Mouse (Mus musculus) heart, embryonic 12.5 days (tissue): ENCODE results near the gene Kdm2a. TPM values are rescaled to one million over a fixed set of nuclear protein-coding genes. Genes with fewer than 3 reads are reported as not detected.

Experiments
- ATAC-seq: fragments of 200-750 bp; cut with Nextera tagmentation; 2 replicates; pipeline ENCODE4 v1.8.0; 2017; ENCODE audit warnings: moderate TSS enrichment, moderate library complexity; ENCODE audit not compliant: insufficient number of reproducible peaks, low FRiP score
- H3K27ac ChIP-seq: fragments of 300-500 bp; sonication (generic); 2 replicates; pipeline ENCODE4 v1.5.1; 2016; ENCODE audit warnings: mild to moderate bottlenecking, moderate library complexity; ENCODE audit not compliant: poor library complexity, severe bottlenecking
- H3K27me3 ChIP-seq: fragments of 300-500 bp; sonication (generic); replicated peaks from 2 replicates; pipeline ENCODE4 v1.6.1; 2016; ENCODE audit warnings: mild to moderate bottlenecking, moderate library complexity
- H3K36me3 ChIP-seq: fragments of 300-500 bp; sonication (generic); 2 replicates; pipeline ENCODE4 v1.6.1; 2016; ENCODE audit warnings: mild to moderate bottlenecking, moderate library complexity
- H3K4me1 ChIP-seq: fragments of 300-500 bp; sonication (generic); replicated peaks from 2 replicates; pipeline ENCODE4 v1.6.1; 2016; ENCODE audit warnings: mild to moderate bottlenecking
- H3K4me2 ChIP-seq: fragments of 300-500 bp; sonication (generic); 2 replicates; pipeline ENCODE4 v1.6.1; 2016; ENCODE audit warnings: mild to moderate bottlenecking, moderate library complexity
- H3K4me3 ChIP-seq: fragments of 300-500 bp; sonication (generic); 2 replicates; pipeline ENCODE4 v1.5.1; 2016; ENCODE audit warnings: mild to moderate bottlenecking
- H3K9ac ChIP-seq: fragments of 300-500 bp; sonication (generic); 2 replicates; pipeline ENCODE4 v1.6.1; 2016; ENCODE audit warnings: mild to moderate bottlenecking, moderate library complexity
- H3K9me3 ChIP-seq: fragments of 300-500 bp; sonication (generic); replicated peaks from 2 replicates; pipeline ENCODE4 v1.6.1; 2016; ENCODE audit warnings: mild to moderate bottlenecking, moderate library complexity
- WGBS: fragments of 180-500 bp; shearing (Covaris S2); methylation state at CpG from one replicate; pipeline ENCODE4 v1.1.7; 2016; 5-methylcytosine and 5-hydroxymethylcytosine counted together
- polyA plus RNA-seq: library from polyadenylated mRNA; unstranded; fragments of >200 nt; fragmentation: Nextera tagmentation; extraction: Ambion mirVana; gene quantifications from 2 replicates; pipeline ENCODE4 v1.2.1, GENCODE M21; 2016

The Kdm2a gene
- polyA plus RNA-seq, 1 experiment from 2014 or later = 50.9 TPM

GRCm38 (mm10) chr19:4436254-4436653 is 38.2 kb upstream of the Kdm2a start:
- WGBS = 30% methylated on average over 3 of the region's 3 CpGs
- no peak overlapping the region for H3K9ac ChIP-seq
- peaks cover 20% of the 10 kb centered on the region for H3K36me3 ChIP-seq
- no peak overlapping the region for H3K4me2 ChIP-seq
- peaks cover 37% of the 10 kb centered on the region for H3K4me1 ChIP-seq
- H3K27ac ChIP-seq = no peak overlapping the region
- H3K9me3 ChIP-seq = no peaks in the 10 kb centered on the region
- no peaks in the 10 kb centered on the region for H3K27me3 ChIP-seq
- no peak overlapping the region for H3K4me3 ChIP-seq
- ATAC-seq = no peak

- ATAC-seq = no peak
- H3K27me3 ChIP-seq = no peaks in the 10 kb centered on the region
- H3K9me3 ChIP-seq = no peaks in the 10 kb centered on the region
- peaks cover 25% of the 10 kb centered on the region for H3K4me1 ChIP-seq
- H3K4me3 ChIP-seq = no peak overlapping the region
- peaks cover 33% of the 10 kb centered on the region for H3K36me3 ChIP-seq
- no peak overlapping the region for H3K27ac ChIP-seq
- no peak overlapping the region for H3K4me2 ChIP-seq
- H3K9ac ChIP-seq = no peak overlapping the region
- WGBS = 89% methylated on average over 1 of the region's 1 CpGs
Measured at GRCm38 (mm10) chr19:4434999-4435398, 36.9 kb upstream of the Kdm2a start.

- H3K9me3 ChIP-seq = no peaks in the 10 kb centered on the region
- ATAC-seq = no peak
- peaks cover 16% of the 10 kb centered on the region for H3K4me1 ChIP-seq
- H3K36me3 ChIP-seq = peaks cover 42% of the 10 kb centered on the region
- no peak overlapping the region for H3K4me3 ChIP-seq
- no peak overlapping the region for H3K27ac ChIP-seq
- no peak overlapping the region for H3K9ac ChIP-seq
- 81% methylated on average over 1 of the region's 1 CpGs for WGBS
- H3K4me2 ChIP-seq = no peak overlapping the region
- no peaks in the 10 kb centered on the region for H3K27me3 ChIP-seq
Measured at GRCm38 (mm10) chr19:4433756-4434155, 35.7 kb upstream of the Kdm2a start.

GRCm38 (mm10) chr19:4430091-4430620 is 32.1 kb upstream of the Kdm2a start:
- H3K4me1 ChIP-seq = no peaks in the 10 kb centered on the region
- no peak overlapping the region for H3K27ac ChIP-seq
- H3K4me2 ChIP-seq = no peak overlapping the region
- no peak overlapping the region for H3K4me3 ChIP-seq
- H3K27me3 ChIP-seq = no peaks in the 10 kb centered on the region
- ATAC-seq = no peak
- H3K9me3 ChIP-seq = no peaks in the 10 kb centered on the region
- WGBS = 86% methylated on average over 4 of the region's 4 CpGs
- H3K9ac ChIP-seq = no peak overlapping the region
- peaks cover 53% of the 10 kb centered on the region for H3K36me3 ChIP-seq

GRCm38 (mm10) chr19:4425610-4426366 is 27.7 kb upstream of the Kdm2a start:
- no peak overlapping the region for H3K9ac ChIP-seq
- WGBS = 66% methylated on average over 19 of the region's 19 CpGs
- peaks cover 65% of the 10 kb centered on the region for H3K36me3 ChIP-seq
- H3K4me1 ChIP-seq = no peaks in the 10 kb centered on the region
- H3K4me2 ChIP-seq = no peak overlapping the region
- ATAC-seq = no peak
- no peak overlapping the region for H3K27ac ChIP-seq
- no peaks in the 10 kb centered on the region for H3K9me3 ChIP-seq
- no peak overlapping the region for H3K4me3 ChIP-seq
- H3K27me3 ChIP-seq = no peaks in the 10 kb centered on the region

DNA sequence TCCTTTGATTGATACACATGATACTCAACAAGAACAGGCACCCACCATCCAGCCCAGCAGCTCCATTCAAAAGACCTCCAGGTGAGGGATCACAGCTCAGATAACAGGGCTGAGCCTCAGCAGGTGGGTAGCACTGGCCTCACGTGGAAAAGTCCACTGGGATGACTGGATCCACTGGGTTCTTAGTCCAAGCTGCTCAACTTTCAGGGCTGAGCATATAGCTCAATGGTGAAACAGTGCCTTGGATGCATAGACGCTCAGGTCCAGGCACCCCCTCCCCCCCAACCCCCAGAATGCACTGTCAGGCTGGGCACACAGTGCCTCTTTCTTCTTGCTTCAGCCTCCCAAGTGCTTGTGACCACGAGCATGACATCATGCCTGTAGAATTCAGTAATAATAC is 24.9 kb upstream of the Kdm2a start:
- no peak overlapping the region for H3K4me2 ChIP-seq
- no peaks in the 10 kb centered on the region for H3K4me1 ChIP-seq
- H3K27ac ChIP-seq = no peak overlapping the region
- no peaks in the 10 kb centered on the region for H3K9me3 ChIP-seq
- H3K4me3 ChIP-seq = no peak overlapping the region
- peaks cover 52% of the 10 kb centered on the region for H3K36me3 ChIP-seq
- ATAC-seq = no peak
- WGBS = 72% methylated on average over 3 of the region's 3 CpGs
- H3K9ac ChIP-seq = no peak overlapping the region
- no peaks in the 10 kb centered on the region for H3K27me3 ChIP-seq

DNA sequence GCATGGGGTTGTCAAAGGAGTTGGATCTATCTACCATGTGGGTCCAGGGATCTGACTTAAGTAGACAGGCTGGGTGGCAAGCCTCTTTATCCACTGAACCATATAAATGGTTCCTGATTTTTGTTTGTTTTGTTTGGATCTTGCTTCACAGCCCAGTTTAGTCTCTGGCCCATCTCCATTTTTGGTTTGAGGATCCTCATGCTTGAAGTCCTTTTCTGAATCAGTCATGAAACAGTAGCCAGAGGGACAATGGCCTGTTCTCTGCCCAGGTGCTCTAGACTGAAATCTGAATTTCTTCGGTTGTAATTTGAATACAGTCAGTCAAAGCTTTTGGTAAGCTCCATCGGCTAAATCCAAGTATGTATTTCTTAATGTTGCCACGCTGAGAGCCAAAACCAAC is 24.5 kb upstream of the Kdm2a start:
- no peak overlapping the region for H3K9ac ChIP-seq
- no peak overlapping the region for H3K4me2 ChIP-seq
- 91% methylated on average over 3 of the region's 3 CpGs for WGBS
- H3K27me3 ChIP-seq = no peaks in the 10 kb centered on the region
- H3K36me3 ChIP-seq = peaks cover 52% of the 10 kb centered on the region
- no peaks in the 10 kb centered on the region for H3K4me1 ChIP-seq
- no peak for ATAC-seq
- H3K9me3 ChIP-seq = no peaks in the 10 kb centered on the region
- no peak overlapping the region for H3K27ac ChIP-seq
- no peak overlapping the region for H3K4me3 ChIP-seq

DNA sequence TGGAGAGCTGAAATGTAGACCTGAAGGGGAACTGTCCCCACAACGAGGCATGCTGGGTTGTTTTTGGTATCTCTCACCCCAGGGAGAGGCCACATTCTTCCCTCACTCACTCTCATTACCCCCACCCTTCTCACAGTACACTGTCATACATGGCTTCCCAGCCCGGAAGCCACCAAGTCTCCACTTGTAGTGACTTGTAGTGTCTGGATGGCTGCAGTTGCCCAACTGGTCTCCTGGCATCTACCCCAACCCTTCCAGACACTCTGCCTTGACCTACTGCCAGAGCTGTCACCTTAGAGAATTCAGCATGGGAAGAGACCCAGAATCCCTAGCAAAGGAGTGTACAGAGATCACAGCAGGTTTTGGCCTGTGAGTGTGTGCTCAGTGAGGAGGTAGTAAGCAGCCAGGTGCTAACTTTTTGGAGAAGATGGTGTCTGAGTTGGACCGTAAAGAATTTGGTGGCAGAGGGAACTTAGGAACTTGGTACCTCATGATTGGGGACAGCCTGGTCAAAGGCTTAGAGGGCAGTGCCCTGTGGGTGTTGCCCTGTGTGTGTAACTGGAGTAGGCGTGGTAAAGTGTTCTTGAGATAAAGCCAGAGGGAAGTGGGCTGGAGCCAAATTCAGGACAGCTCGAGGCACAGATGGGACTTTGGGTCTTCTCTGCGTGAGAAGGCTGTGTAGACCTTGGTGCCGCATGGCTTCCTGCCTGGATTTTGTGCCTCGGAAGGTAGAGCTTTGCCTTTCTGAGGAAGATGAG is 22.2 kb upstream of the Kdm2a start:
- ATAC-seq = no peak
- peaks cover 36% of the 10 kb centered on the region for H3K36me3 ChIP-seq
- no peaks in the 10 kb centered on the region for H3K27me3 ChIP-seq
- WGBS = 75% methylated on average over 8 of the region's 8 CpGs
- peaks cover 5% of the 10 kb centered on the region; the same call in 1 of the 2 replicates for H3K4me1 ChIP-seq
- H3K9ac ChIP-seq = no peak overlapping the region
- no peaks in the 10 kb centered on the region for H3K9me3 ChIP-seq
- H3K27ac ChIP-seq = no peak overlapping the region
- no peak overlapping the region for H3K4me2 ChIP-seq
- no peak overlapping the region for H3K4me3 ChIP-seq

DNA sequence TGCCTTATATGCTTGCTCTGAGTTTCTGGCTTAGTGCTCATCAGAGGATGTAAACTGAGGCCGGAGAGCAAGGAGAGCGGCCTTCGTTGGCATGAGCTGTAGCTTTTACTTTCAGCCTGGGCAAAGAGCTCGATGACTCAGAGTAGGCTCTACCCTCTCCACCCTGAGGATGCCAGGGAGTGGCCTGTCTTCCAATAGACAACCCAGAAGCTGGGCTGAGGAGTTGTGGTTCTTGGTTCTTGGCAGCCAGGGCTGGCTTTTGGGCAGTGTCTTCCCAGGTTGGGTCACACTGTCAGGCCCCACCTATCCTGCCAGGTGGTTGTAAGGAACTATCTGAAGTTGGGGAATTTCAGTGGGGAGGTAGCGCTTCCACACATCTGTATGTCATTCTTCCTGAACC is 21.6 kb upstream of the Kdm2a start:
- 92% methylated on average over 5 of the region's 5 CpGs for WGBS
- H3K9me3 ChIP-seq = no peaks in the 10 kb centered on the region
- peaks cover 30% of the 10 kb centered on the region for H3K36me3 ChIP-seq
- peaks cover 5% of the 10 kb centered on the region; the same call in 1 of the 2 replicates for H3K4me1 ChIP-seq
- H3K4me2 ChIP-seq = no peak overlapping the region
- H3K4me3 ChIP-seq = no peak overlapping the region
- no peak overlapping the region for H3K9ac ChIP-seq
- H3K27ac ChIP-seq = no peak overlapping the region
- H3K27me3 ChIP-seq = no peaks in the 10 kb centered on the region
- ATAC-seq = no peak

DNA sequence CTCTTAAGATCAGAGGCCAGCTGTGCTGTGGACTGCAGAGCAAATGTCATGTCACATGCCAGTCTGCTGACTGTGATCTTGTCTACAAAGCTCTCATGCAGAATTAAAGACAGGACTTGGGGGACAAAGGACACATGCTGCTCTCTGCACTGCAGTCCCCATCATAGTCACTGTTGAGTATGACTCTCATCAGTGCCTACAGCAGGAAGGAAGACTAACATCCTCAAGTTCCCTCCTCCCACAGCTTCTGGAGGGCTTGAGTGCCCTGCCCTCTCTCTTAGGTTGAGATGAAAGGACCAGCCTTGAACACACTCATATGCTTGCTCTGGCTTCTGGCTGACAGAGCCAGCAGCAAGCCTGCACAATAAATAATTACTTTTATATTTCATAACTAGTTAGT is 19.6 kb upstream of the Kdm2a start:
- Histone ChIP-seq H3K9ac (no peak overlapping the region), H3K4me2 (no peak overlapping the region), H3K4me1 (peaks cover 5% of the 10 kb centered on the region; the same call in 1 of the 2 replicates), H3K9me3 (no peaks in the 10 kb centered on the region), H3K27ac (no peak overlapping the region), H3K27me3 (no peaks in the 10 kb centered on the region), H3K4me3 (no peak overlapping the region), H3K36me3 (peaks cover 20% of the 10 kb centered on the region)
- no peak for ATAC-seq

DNA sequence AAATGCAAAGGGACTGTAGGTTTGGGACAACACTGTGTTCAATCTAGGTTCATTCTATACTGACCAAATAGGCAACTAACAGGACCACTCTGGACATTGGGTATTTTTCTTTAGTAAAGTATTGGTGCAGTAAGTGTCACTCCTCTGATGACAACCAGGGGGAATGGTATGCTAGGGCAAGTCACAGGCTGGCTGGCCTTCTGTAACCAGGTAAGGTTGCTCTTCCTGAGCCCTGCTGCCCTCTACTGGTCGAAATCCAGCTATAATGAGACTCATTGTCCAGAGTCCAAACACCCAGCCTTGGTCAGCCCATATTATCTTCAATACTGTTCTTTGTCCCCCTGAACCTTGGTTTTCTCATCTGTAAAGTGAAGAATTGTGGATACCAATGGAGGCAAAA is 19.1 kb upstream of the Kdm2a start:
- WGBS = 0% methylated on average over 1 of the region's 1 CpGs

More for the DNA sequence above, 19.1 kb upstream of the Kdm2a start:
- peak; percentile 57; the same call in 1 of the 2 replicates for ATAC-seq
- no peak overlapping the region for H3K4me3 ChIP-seq
- H3K9me3 ChIP-seq = no peaks in the 10 kb centered on the region
- no peaks in the 10 kb centered on the region for H3K27me3 ChIP-seq
- no peak overlapping the region for H3K4me2 ChIP-seq
- H3K36me3 ChIP-seq = peaks cover 15% of the 10 kb centered on the region; the same call in 1 of the 2 replicates
- H3K9ac ChIP-seq = no peak overlapping the region
- no peak overlapping the region for H3K27ac ChIP-seq
- H3K4me1 ChIP-seq = peaks cover 5% of the 10 kb centered on the region; the same call in 1 of the 2 replicates
